Mouse (Mus musculus): ENCODE measurements around the gene Ltbp3. TPM values are rescaled to one million over a fixed set of nuclear protein-coding genes. Genes with fewer than 3 reads are reported as not detected.

The Ltbp3 gene
- polyA plus RNA-seq, 1 experiment from 2014 or later: 14.3 TPM

GRCm38 (mm10) chr19:5767271-5767670, 26.6 kb downstream of the Ltbp3 start:
- H3K36me3 ChIP-seq: peaks cover 53% of the 10 kb centered on the region
- no peak overlapping the region for H3K9ac ChIP-seq (replicated peaks)
- H3K27me3 ChIP-seq: no peaks in the 10 kb centered on the region
- H3K27ac ChIP-seq (replicated peaks): no peak overlapping the region
- WGBS: 85% methylated on average over 4 of the region's 4 CpGs
- peaks cover 21% of the 10 kb centered on the region for H3K4me1 ChIP-seq
- H3K4me2 ChIP-seq (replicated peaks): no peak overlapping the region
- ATAC-seq (replicated peaks): no peak
- no peak overlapping the region for H3K4me3 ChIP-seq
- no peaks in the 10 kb centered on the region for H3K9me3 ChIP-seq

- ATAC-seq (replicated peaks): no peak
- H3K27me3 ChIP-seq: no peaks in the 10 kb centered on the region
- H3K4me2 ChIP-seq (replicated peaks): peak overlapping the region; percentile 85
- H3K4me1 ChIP-seq: peaks cover 21% of the 10 kb centered on the region
- peak overlapping the region; percentile 91 for H3K4me3 ChIP-seq
- peak overlapping the region; percentile 79 for H3K27ac ChIP-seq (replicated peaks)
- 43% methylated on average over 9 of the region's 9 CpGs for WGBS
- peak overlapping the region; percentile 83 for H3K9ac ChIP-seq (replicated peaks)
- no peaks in the 10 kb centered on the region for H3K9me3 ChIP-seq
- H3K36me3 ChIP-seq: peaks cover 28% of the 10 kb centered on the region
Observed at GRCm38 (mm10) chr19:5770311-5770710, 29.6 kb downstream of the Ltbp3 start.

- peak within 1 kb of the TSS; percentile 79 for H3K27ac ChIP-seq (replicated peaks)
- H3K27me3 ChIP-seq: no peaks in the 10 kb centered on the region
- H3K36me3 ChIP-seq: peaks cover 20% of the 10 kb centered on the region
- WGBS: under 1% methylated on average over 64 of the region's 64 CpGs
- peak within 1 kb of the TSS; percentile 85 for H3K4me2 ChIP-seq (replicated peaks)
- peak within 1 kb of the TSS; percentile 91 for H3K4me3 ChIP-seq
- no peaks in the 10 kb centered on the region for H3K9me3 ChIP-seq
- peaks cover 21% of the 10 kb centered on the region for H3K4me1 ChIP-seq
- ATAC-seq (replicated peaks): peak; percentile 96
- H3K9ac ChIP-seq (replicated peaks): peak within 1 kb of the TSS; percentile 83
Observed at GRCm38 (mm10) chr19:5770925-5771860, 30.5 kb downstream of the Ltbp3 start, which contains the start of gene Scyl1. Scyl1 (minus strand) TSS chr19:5771419.

DNA sequence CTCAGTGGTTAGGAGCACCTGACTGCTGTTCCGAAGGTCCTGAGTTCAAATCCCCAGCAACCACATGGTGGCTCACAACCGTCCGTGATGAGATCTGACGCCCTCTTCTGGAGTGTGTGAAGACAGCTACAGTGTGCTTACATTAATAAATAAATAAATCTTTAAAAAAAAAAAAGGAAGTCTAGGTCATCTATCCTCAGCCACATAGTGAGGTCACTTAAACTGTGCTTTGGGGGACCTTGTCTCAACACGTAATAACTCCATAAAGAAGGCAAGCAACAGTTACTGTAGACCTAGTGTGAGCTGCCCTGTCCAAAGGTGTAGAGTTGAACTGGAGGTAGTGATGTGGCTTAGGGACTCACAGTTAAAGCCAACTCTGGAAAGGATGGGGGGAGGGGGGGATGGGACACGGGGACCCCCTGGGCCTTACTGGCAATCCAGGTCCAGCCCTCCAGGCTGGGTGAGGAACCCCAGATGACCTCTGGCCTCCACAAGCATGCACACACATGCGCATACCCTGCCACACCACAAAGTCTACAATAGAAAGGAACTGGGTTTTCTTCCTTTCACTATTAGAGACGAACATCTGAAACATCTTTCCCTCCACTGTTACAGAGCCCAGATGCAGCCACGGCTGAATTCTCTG, 36.8 kb downstream of the Ltbp3 start:
- no peaks in the 10 kb centered on the region for H3K27me3 ChIP-seq
- H3K9me3 ChIP-seq: no peaks in the 10 kb centered on the region
- H3K27ac ChIP-seq (replicated peaks): no peak overlapping the region
- whole genome bisulfite sequencing: 84% methylated on average over 9 of the region's 9 CpGs
- H3K36me3 ChIP-seq: no peaks in the 10 kb centered on the region
- H3K4me2 ChIP-seq (replicated peaks): no peak overlapping the region
- no peak for ATAC-seq (replicated peaks)
- no peak overlapping the region for H3K9ac ChIP-seq (replicated peaks)
- no peak overlapping the region for H3K4me3 ChIP-seq
- H3K4me1 ChIP-seq: no peaks in the 10 kb centered on the region

DNA sequence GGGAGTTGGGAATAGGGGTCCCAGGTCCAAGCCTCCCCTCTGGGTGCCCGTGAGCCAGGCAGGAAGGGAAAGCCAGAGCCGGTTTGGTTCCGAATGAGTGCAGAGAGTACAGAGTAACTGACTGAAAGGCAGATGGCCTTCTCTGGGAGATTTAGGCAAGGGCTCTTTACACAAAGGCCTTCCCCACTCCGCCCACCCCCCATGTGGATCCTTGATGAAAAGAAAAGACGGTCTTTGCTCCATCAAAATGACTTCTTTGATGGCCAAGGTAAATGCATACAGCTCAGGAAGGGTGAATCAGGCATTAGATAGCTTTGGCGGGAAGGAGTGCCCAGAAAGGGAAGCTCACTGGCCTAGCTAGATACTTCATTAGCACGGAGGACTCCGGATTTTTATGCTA, 37.6 kb downstream of the Ltbp3 start:
- no peak overlapping the region for H3K27ac ChIP-seq (replicated peaks)
- no peak for ATAC-seq (replicated peaks)
- no peak overlapping the region for H3K4me2 ChIP-seq (replicated peaks)
- no peak overlapping the region for H3K9ac ChIP-seq (replicated peaks)
- no peaks in the 10 kb centered on the region for H3K9me3 ChIP-seq
- no peak overlapping the region for H3K4me3 ChIP-seq
- no peaks in the 10 kb centered on the region for H3K4me1 ChIP-seq
- no peaks in the 10 kb centered on the region for H3K27me3 ChIP-seq
- H3K36me3 ChIP-seq: no peaks in the 10 kb centered on the region
- WGBS: 48% methylated on average over 8 of the region's 8 CpGs

DNA sequence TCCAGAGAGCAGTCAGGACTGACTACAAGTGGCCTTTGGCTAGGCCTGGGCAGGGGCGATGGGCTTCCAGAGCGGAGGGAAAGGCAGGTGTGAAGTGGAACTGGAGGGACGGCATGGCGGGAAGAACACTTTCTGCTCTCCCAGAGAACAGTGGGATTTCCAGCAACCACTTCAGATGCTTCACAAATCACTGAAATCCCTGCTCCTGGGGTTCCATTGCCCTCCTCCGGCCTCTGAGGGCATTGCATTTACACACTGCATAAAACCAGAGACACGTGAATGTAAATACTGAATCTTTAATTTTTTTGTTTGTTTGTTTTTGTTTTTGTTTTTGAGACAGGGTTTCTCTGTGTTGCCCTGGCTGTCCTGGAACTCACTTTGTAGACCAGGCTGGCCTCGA, 39.5 kb downstream of the Ltbp3 start:
- Histone ChIP-seq H3K4me1 (no peaks in the 10 kb centered on the region), H3K4me2 (replicated peaks) (no peak overlapping the region), H3K4me3 (no peak overlapping the region), H3K27ac (replicated peaks) (no peak overlapping the region), H3K36me3 (no peaks in the 10 kb centered on the region), H3K9ac (replicated peaks) (no peak overlapping the region), H3K27me3 (no peaks in the 10 kb centered on the region), H3K9me3 (no peaks in the 10 kb centered on the region)
- WGBS: 62% methylated on average over 7 of the region's 7 CpGs
- no peak for ATAC-seq (replicated peaks)

- no peaks in the 10 kb centered on the region for H3K9me3 ChIP-seq
- whole genome bisulfite sequencing: 84% methylated on average over 6 of the region's 6 CpGs
- no peak overlapping the region for H3K9ac ChIP-seq (replicated peaks)
- no peak overlapping the region for H3K4me3 ChIP-seq
- H3K4me2 ChIP-seq (replicated peaks): no peak overlapping the region
- H3K27ac ChIP-seq (replicated peaks): no peak overlapping the region
- no peaks in the 10 kb centered on the region for H3K4me1 ChIP-seq
- ATAC-seq (replicated peaks): no peak
- H3K27me3 ChIP-seq: no peaks in the 10 kb centered on the region
- H3K36me3 ChIP-seq: no peaks in the 10 kb centered on the region
Observed at GRCm38 (mm10) chr19:5781532-5781931, 40.8 kb downstream of the Ltbp3 start.

- Histone ChIP-seq H3K9ac (replicated peaks) (no peak overlapping the region), H3K4me1 (no peaks in the 10 kb centered on the region), H3K9me3 (no peaks in the 10 kb centered on the region), H3K36me3 (no peaks in the 10 kb centered on the region), H3K27ac (replicated peaks) (no peak overlapping the region), H3K4me2 (replicated peaks) (no peak overlapping the region), H3K4me3 (no peak overlapping the region), H3K27me3 (no peaks in the 10 kb centered on the region)
- WGBS: 100% methylated on average over 1 of the region's 1 CpGs
- ATAC-seq (replicated peaks): no peak
Observed at GRCm38 (mm10) chr19:5782121-5782520, 41.4 kb downstream of the Ltbp3 start.

GRCm38 (mm10) chr19:5784958-5785577, 44.4 kb downstream of the Ltbp3 start:
- Histone ChIP-seq H3K27me3 (no peaks in the 10 kb centered on the region), H3K9me3 (no peaks in the 10 kb centered on the region), H3K9ac (replicated peaks) (no peak overlapping the region), H3K4me1 (no peaks in the 10 kb centered on the region), H3K27ac (replicated peaks) (no peak overlapping the region), H3K4me2 (replicated peaks) (no peak overlapping the region), H3K36me3 (no peaks in the 10 kb centered on the region), H3K4me3 (no peak overlapping the region)
- ATAC-seq (replicated peaks): no peak
- 65% methylated on average over 10 of the region's 10 CpGs for WGBS

GRCm38 (mm10) chr19:5786441-5787114, 45.9 kb downstream of the Ltbp3 start:
- H3K9ac ChIP-seq (replicated peaks): no peak overlapping the region
- no peak overlapping the region for H3K4me3 ChIP-seq
- no peaks in the 10 kb centered on the region for H3K27me3 ChIP-seq
- H3K9me3 ChIP-seq: no peaks in the 10 kb centered on the region
- H3K4me2 ChIP-seq (replicated peaks): no peak overlapping the region
- H3K27ac ChIP-seq (replicated peaks): no peak overlapping the region
- H3K36me3 ChIP-seq: no peaks in the 10 kb centered on the region
- H3K4me1 ChIP-seq: no peaks in the 10 kb centered on the region
- ATAC-seq (replicated peaks): peak; percentile 85
- WGBS: 8% methylated on average over 12 of the region's 12 CpGs

DNA sequence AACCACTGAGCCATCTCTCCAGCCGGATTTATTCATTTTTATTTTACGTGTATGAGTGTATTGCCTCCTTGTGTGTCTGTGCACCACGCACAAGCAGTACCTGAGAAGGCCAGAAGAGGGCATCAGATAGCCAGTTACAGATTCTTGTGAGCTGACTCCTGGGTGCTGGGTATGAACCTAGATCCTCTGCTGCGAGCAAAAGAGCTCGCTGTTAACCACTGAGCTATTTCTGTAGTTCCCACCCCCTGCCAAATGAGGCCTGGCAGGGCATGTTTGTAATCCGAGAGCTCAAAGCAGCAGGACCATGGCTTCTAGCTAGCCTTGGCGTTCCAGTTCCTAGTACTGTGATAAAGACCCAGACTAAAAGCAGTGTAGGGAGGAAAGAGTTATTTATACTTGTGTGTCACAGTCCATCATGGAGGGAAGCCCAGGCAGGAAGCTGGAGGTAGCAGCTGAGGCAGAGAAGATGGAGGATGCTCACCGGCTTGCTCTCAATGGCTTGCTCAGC, 46.5 kb downstream of the Ltbp3 start:
- H3K4me3 ChIP-seq: no peak overlapping the region
- WGBS: 9% methylated on average over 8 of the region's 8 CpGs
- no peak overlapping the region for H3K9ac ChIP-seq (replicated peaks)
- no peaks in the 10 kb centered on the region for H3K27me3 ChIP-seq
- H3K36me3 ChIP-seq: no peaks in the 10 kb centered on the region
- no peaks in the 10 kb centered on the region for H3K9me3 ChIP-seq
- H3K4me1 ChIP-seq: no peaks in the 10 kb centered on the region
- peak; percentile 72; the same call in 1 of the 2 replicates for ATAC-seq (replicated peaks)
- no peak overlapping the region for H3K4me2 ChIP-seq (replicated peaks)
- H3K27ac ChIP-seq (replicated peaks): no peak overlapping the region
